Mouse (Mus musculus): ENCODE results near the gene Dlx3. TPM values are rescaled to one million over a fixed set of nuclear protein-coding genes. Genes with fewer than 3 reads are reported as not detected.

Gene Dlx3
- polyA plus RNA-seq, 1 experiment from 2014 or later, result 21.8 TPM

DNA sequence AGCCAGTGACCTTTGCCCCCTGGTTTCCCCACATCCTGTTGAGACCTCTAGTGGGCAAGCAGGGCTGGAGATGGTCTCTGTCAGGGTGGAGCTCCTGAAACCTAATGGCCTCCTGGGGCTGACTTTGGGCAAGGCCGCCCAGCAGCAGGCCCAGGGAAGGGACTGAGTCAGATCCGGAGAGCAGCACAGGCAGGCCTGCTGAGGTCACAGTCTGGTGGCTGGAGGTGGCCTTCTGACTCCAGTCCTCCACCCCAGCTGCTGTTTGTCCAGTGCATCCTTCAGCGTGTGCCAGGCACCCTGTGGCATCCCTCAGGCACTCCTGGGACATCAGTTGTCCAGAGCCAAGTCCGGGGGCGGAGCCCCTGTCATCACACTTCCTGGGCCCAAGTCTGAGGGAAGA, 45.9 kb downstream of the Dlx3 start:
- Histone ChIP-seq H3K4me3 (no peak overlapping the region), H3K4me2 (replicated peaks) (no peak overlapping the region), H3K9me3 (no peaks in the 10 kb centered on the region), H3K27ac (no peak overlapping the region), H3K27me3 (no peaks in the 10 kb centered on the region), H3K9ac (no peak overlapping the region), H3K4me1 (no peaks in the 10 kb centered on the region), H3K36me3 (no peaks in the 10 kb centered on the region)
- no peak for ATAC-seq (ENCODE audit: insufficient number of reproducible peaks, insufficient read depth, low FRiP score, low TSS enrichment)
- 61% methylated on average over 5 of the region's 5 CpGs for WGBS

Other genes starting within 250 kb of the Dlx3 start
- gene Col1a1, start 183.9 kb upstream of the Dlx3 start, polyA plus RNA-seq (2016; fragmentation: Nextera tagmentation; extraction: Ambion mirVana), result 512 and 623 TPM in 2 replicates
- not detected in 2 replicates for gene Hils1, start 152.5 kb upstream of the Dlx3 start, polyA plus RNA-seq (2016; fragmentation: Nextera tagmentation; extraction: Ambion mirVana)
- gene Sgca, start 143.8 kb upstream of the Dlx3 start, polyA plus RNA-seq (2016; fragmentation: Nextera tagmentation; extraction: Ambion mirVana), result 1.5 and 1.8 TPM in 2 replicates
- gene Ppp1r9b, start 129.1 kb upstream of the Dlx3 start, polyA plus RNA-seq (2016; fragmentation: Nextera tagmentation; extraction: Ambion mirVana), result 14.4 TPM in 2 replicates
- 50.3 and 50.9 TPM in 2 replicates for gene Samd14, start 110.2 kb upstream of the Dlx3 start, polyA plus RNA-seq (2016; fragmentation: Nextera tagmentation; extraction: Ambion mirVana)
- gene Pdk2, start 78.8 kb upstream of the Dlx3 start, polyA plus RNA-seq (2016; fragmentation: Nextera tagmentation; extraction: Ambion mirVana), result 27.5 and 30.4 TPM in 2 replicates
- 10.5 and 10.9 TPM in 2 replicates for gene Itga3, start 43.3 kb upstream of the Dlx3 start, polyA plus RNA-seq (2016; fragmentation: Nextera tagmentation; extraction: Ambion mirVana)
- gene Dlx4, start 26.1 kb downstream of the Dlx3 start, polyA plus RNA-seq (2016; fragmentation: Nextera tagmentation; extraction: Ambion mirVana), result 4.9 and 5.7 TPM in 2 replicates
- 0.29 TPM in 1 of 2 replicates, not detected in the other for gene Tac4, start 141.4 kb downstream of the Dlx3 start, polyA plus RNA-seq (2016; fragmentation: Nextera tagmentation; extraction: Ambion mirVana)
- 77.8 and 82.1 TPM in 2 replicates for gene Kat7, start 190.1 kb downstream of the Dlx3 start, polyA plus RNA-seq (2016; fragmentation: Nextera tagmentation; extraction: Ambion mirVana)
- 18.8 and 20.3 TPM in 2 replicates for gene Fam117a, start 216.9 kb downstream of the Dlx3 start, polyA plus RNA-seq (2016; fragmentation: Nextera tagmentation; extraction: Ambion mirVana)